Mouse (Mus musculus): ENCODE data around the gene Cxadr. TPM values are rescaled to one million over a fixed set of nuclear protein-coding genes. Genes with fewer than 3 reads are reported as not detected.

Gene Cxadr
- polyA plus RNA-seq, 1 experiment from 2014 or later = 27.1 TPM

DNA sequence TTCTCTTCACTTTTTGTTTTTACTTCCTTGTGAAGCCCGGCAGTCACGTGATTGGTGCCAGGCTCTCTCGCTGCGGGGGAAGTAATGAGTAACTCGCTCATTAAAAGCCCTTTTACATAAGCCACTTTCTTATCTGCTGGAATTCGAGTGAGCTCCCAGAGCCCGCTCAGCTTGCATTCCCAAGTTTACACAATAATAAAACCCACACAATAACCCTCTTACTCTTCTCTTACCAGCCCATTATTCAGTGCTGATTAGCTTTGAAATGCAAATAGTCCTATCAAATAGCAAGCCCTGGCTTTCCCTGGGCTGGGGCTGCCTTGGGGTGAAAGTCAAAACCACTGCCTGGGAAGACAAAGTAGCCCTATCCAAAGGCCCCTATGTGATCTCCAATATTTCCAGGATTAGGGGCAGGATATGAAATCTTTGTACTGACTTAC lies 36.1 kb upstream of the Cxadr start:
- peak overlapping the region; percentile 53 for H3K9ac ChIP-seq (replicated peaks)
- peak overlapping the region; percentile 70 for H3K4me2 ChIP-seq (ENCODE audit: low read depth, low read length)
- no peaks in the 10 kb centered on the region for H3K36me3 ChIP-seq (replicated peaks; ENCODE audit: insufficient read depth, low read length)
- TF ChIP-seq CTCF (IDR thresholded peaks at IDR 0.05; ENCODE audit: low read depth) (no peak), EP300 (IDR thresholded peaks at IDR 0.05; ENCODE audit: low read depth) (no peak)
- 0% methylated on average over 7 of the region's 7 CpGs for WGBS (ENCODE audit: insufficient replicate concordance)
- H3K4me3 ChIP-seq (ENCODE audit: low read depth, low read length) = peak overlapping the region; percentile 47
- DNase-seq = peak; percentile 59
- H3K9me3 ChIP-seq (ENCODE audit: low read length) = no peaks in the 10 kb centered on the region
- peak overlapping the region; percentile 90 for H3K27ac ChIP-seq (ENCODE audit: low read depth)
- H3K4me1 ChIP-seq (ENCODE audit: insufficient read depth) = peaks cover 24% of the 10 kb centered on the region
- H3K27me3 ChIP-seq (ENCODE audit: insufficient read depth, low read length) = no peaks in the 10 kb centered on the region
- ATAC-seq = peak; percentile 50

DNA sequence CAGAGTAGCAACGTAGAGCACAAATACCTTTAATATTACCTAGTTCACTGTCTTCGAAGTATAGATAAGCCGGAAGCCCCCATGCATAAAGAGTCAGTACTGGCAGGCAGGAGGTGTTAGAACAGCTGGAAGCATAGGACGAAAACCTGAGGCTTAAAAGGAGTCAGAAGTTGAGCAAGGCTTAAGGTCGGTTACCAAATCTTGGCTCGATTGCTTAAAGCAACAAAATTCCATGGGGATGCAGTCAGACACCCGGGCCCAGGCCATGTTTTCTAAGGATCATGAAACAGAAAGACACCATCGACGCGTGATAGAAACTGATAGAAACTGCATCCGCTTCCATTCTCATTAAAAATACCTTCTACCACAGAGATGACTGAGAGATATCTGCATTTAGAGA lies 35.5 kb upstream of the Cxadr start:
- H3K27ac ChIP-seq (ENCODE audit: low read depth) = peak overlapping the region; percentile 90
- no peak overlapping the region for H3K9ac ChIP-seq (replicated peaks)
- no peaks in the 10 kb centered on the region for H3K9me3 ChIP-seq (ENCODE audit: low read length)
- 48% methylated on average over 11 of the region's 11 CpGs for WGBS (ENCODE audit: insufficient replicate concordance)
- H3K4me3 ChIP-seq (ENCODE audit: low read depth, low read length) = no peak overlapping the region
- peaks cover 23% of the 10 kb centered on the region for H3K4me1 ChIP-seq (ENCODE audit: insufficient read depth)
- DNase-seq = no peak
- peak; percentile 37; the same call in 1 of the 2 replicates for ATAC-seq
- no peaks in the 10 kb centered on the region for H3K36me3 ChIP-seq (replicated peaks; ENCODE audit: insufficient read depth, low read length)
- H3K4me2 ChIP-seq (ENCODE audit: low read depth, low read length) = no peak overlapping the region
- H3K27me3 ChIP-seq (ENCODE audit: insufficient read depth, low read length) = no peaks in the 10 kb centered on the region
- TF ChIP-seq EP300 (IDR thresholded peaks at IDR 0.05; ENCODE audit: low read depth) (0 out of 2 replicates have a peak, but pooled peaks have one; percentile 14), CTCF (IDR thresholded peaks at IDR 0.05; ENCODE audit: low read depth) (no peak)

GRCm38 (mm10) chr16:78267453-78267852 lies 33.8 kb upstream of the Cxadr start:
- TF ChIP-seq CTCF (IDR thresholded peaks at IDR 0.05; ENCODE audit: low read depth) = no peak
- TF ChIP-seq EP300 (IDR thresholded peaks at IDR 0.05; ENCODE audit: low read depth) = no peak
- DNase-seq (no peak), ATAC-seq (0 out of 2 replicates have a peak, but pooled peaks have one; percentile 7)

DNA sequence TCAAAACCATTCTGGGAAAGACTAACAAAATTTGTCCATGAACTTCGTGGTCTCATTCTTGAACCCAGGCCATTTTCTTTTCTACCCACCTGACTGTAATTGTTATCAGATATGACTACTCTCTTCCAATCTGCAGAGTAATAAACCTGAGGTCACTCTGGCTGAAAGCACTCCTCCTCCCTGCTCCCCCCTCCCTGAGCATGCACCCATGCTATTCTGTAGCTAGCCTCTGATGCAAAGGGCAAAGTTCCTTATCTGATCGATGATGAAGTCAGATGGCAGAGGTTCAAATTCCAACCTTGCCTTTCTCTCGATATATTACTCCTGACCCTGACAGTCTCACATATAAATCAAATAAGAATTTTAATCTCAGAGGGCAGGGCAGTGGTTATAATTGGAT lies 33.1 kb upstream of the Cxadr start:
- DNase-seq (peak; percentile 50), ATAC-seq (peak; percentile 83)
- WGBS (ENCODE audit: insufficient replicate concordance) = 57% methylated on average over 3 of the region's 3 CpGs
- Histone ChIP-seq H3K36me3 (replicated peaks; ENCODE audit: insufficient read depth, low read length) (no peaks in the 10 kb centered on the region), H3K27me3 (ENCODE audit: insufficient read depth, low read length) (no peaks in the 10 kb centered on the region), H3K9me3 (ENCODE audit: low read length) (no peaks in the 10 kb centered on the region), H3K27ac (ENCODE audit: low read depth) (peak overlapping the region; percentile 77; the same call in 1 of the 2 replicates), H3K4me3 (ENCODE audit: low read depth, low read length) (no peak overlapping the region), H3K4me2 (ENCODE audit: low read depth, low read length) (no peak overlapping the region), H3K4me1 (ENCODE audit: insufficient read depth) (peaks cover 19% of the 10 kb centered on the region), H3K9ac (replicated peaks) (no peak overlapping the region)
- TF ChIP-seq CTCF (IDR thresholded peaks at IDR 0.05; ENCODE audit: low read depth) (no peak), EP300 (IDR thresholded peaks at IDR 0.05; ENCODE audit: low read depth) (peak; percentile 53; the same call in 1 of the 2 replicates)

More at GRCm38 (mm10) chr16:78267453-78267852, 33.8 kb upstream of the Cxadr start:
- H3K9me3 ChIP-seq (ENCODE audit: low read length) = no peaks in the 10 kb centered on the region
- no peaks in the 10 kb centered on the region for H3K27me3 ChIP-seq (ENCODE audit: insufficient read depth, low read length)
- peaks cover 19% of the 10 kb centered on the region for H3K4me1 ChIP-seq (ENCODE audit: insufficient read depth)
- peak overlapping the region; percentile 77 for H3K27ac ChIP-seq (ENCODE audit: low read depth)
- H3K4me2 ChIP-seq (ENCODE audit: low read depth, low read length) = no peak overlapping the region
- H3K4me3 ChIP-seq (ENCODE audit: low read depth, low read length) = no peak overlapping the region
- no peak overlapping the region for H3K9ac ChIP-seq (replicated peaks)
- no peaks in the 10 kb centered on the region for H3K36me3 ChIP-seq (replicated peaks; ENCODE audit: insufficient read depth, low read length)

GRCm38 (mm10) chr16:78274825-78275455 lies 26.3 kb upstream of the Cxadr start:
- DNase-seq (no peak), ATAC-seq (no peak)
- H3K9ac ChIP-seq (replicated peaks) = no peak overlapping the region
- H3K4me1 ChIP-seq (ENCODE audit: insufficient read depth) = no peaks in the 10 kb centered on the region
- no peaks in the 10 kb centered on the region for H3K27me3 ChIP-seq (ENCODE audit: insufficient read depth, low read length)
- H3K27ac ChIP-seq (ENCODE audit: low read depth) = no peak overlapping the region
- no peak overlapping the region for H3K4me3 ChIP-seq (ENCODE audit: low read depth, low read length)
- WGBS (ENCODE audit: insufficient replicate concordance) = 77% methylated on average over 9 of the region's 9 CpGs
- no peak overlapping the region for H3K4me2 ChIP-seq (ENCODE audit: low read depth, low read length)
- no peak for TF ChIP-seq CTCF (IDR thresholded peaks at IDR 0.05; ENCODE audit: low read depth)
- no peak for TF ChIP-seq EP300 (IDR thresholded peaks at IDR 0.05; ENCODE audit: low read depth)
- H3K36me3 ChIP-seq (replicated peaks; ENCODE audit: insufficient read depth, low read length) = no peaks in the 10 kb centered on the region
- H3K9me3 ChIP-seq (ENCODE audit: low read length) = no peaks in the 10 kb centered on the region

DNA sequence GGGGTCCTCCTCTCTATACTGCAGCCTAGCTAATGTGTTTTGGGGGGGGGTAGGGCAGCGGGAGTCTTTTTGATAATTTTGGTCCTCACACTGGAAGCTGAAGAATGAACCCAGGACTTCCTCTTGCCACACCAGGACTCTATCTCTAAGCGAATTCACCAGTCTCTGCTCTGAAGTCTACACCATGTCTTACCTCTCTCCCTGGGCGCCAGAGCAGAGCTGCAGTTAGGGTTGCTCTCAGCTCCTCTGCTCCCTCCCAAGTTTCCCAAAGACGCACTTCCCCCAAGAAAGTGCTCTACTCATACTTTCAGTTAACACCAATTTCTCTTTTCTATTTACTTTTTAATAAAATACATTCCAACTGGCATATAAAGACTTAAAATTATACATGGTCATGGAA lies 23.7 kb upstream of the Cxadr start:
- H3K9me3 ChIP-seq (ENCODE audit: low read length) = no peaks in the 10 kb centered on the region
- H3K4me1 ChIP-seq (ENCODE audit: insufficient read depth) = no peaks in the 10 kb centered on the region
- H3K27me3 ChIP-seq (ENCODE audit: insufficient read depth, low read length) = no peaks in the 10 kb centered on the region
- no peak overlapping the region for H3K4me2 ChIP-seq (ENCODE audit: low read depth, low read length)
- no peak overlapping the region for H3K9ac ChIP-seq (replicated peaks)
- H3K4me3 ChIP-seq (ENCODE audit: low read depth, low read length) = no peak overlapping the region
- no peak for TF ChIP-seq EP300 (IDR thresholded peaks at IDR 0.05; ENCODE audit: low read depth)
- no peak for TF ChIP-seq CTCF (IDR thresholded peaks at IDR 0.05; ENCODE audit: low read depth)
- 39% methylated on average over 4 of the region's 4 CpGs for WGBS (ENCODE audit: insufficient replicate concordance)
- DNase-seq (no peak), ATAC-seq (no peak)
- H3K36me3 ChIP-seq (replicated peaks; ENCODE audit: insufficient read depth, low read length) = no peaks in the 10 kb centered on the region
- no peak overlapping the region for H3K27ac ChIP-seq (ENCODE audit: low read depth)
